Mouse (Mus musculus): ENCODE measurements around the gene Hps6. TPM values are rescaled to one million over a fixed set of nuclear protein-coding genes. Genes with fewer than 3 reads are reported as not detected.

Hps6 gene
- polyA plus RNA-seq, 1 experiment from 2014 or later: 3.9 TPM

DNA sequence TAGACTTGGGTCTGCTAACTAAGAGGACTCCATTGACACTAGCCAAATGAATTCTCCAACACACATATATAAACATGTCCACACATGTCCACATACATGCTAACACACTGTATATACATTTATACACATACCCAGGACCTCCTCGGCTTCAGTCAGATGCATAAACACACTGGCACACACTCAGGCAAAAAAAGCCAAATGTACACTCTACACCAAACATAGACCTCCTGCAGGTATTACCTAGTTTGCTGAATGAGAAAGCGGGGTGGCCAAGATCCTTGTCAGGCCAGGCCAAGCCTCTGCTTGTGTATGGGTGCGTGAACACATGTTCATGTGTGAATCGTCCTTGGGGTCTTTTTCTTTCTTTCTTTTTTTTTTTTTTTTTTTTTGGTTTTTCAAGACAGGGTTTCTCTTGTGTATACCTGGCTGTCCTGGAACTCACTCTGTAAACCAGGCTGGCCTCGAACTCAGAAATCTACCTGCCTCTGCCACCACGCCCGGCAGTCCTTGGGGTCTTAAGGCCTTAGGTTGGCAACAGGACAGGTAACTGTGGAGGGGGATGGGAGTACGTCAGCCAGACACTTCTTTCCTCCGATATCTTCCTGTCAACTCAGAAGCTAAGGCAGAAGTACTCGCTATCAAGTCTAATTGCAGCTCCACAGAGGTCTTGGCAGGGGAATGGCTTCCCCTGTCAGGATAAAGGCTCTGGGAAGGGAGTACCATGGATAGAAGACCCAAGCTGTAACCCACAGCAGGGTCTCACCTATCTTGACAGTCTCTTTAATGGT is 27.1 kb downstream of the Hps6 start:
- Histone ChIP-seq H3K4me3 (no peak overlapping the region), H3K9me3 (replicated peaks) (peaks cover 6% of the 10 kb centered on the region; the same call in 1 of the 2 replicates), H3K27ac (0 out of 2 replicates have a peak overlapping the region, but pooled peaks have one; percentile 48), H3K4me2 (no peak overlapping the region), H3K27me3 (replicated peaks) (no peaks in the 10 kb centered on the region), H3K4me1 (peaks cover 51% of the 10 kb centered on the region), H3K9ac (no peak overlapping the region), H3K36me3 (peaks cover 54% of the 10 kb centered on the region)
- WGBS (ENCODE audit: insufficient replicate concordance): 83% methylated on average over 10 of the region's 10 CpGs
- ATAC-seq: no peak

DNA sequence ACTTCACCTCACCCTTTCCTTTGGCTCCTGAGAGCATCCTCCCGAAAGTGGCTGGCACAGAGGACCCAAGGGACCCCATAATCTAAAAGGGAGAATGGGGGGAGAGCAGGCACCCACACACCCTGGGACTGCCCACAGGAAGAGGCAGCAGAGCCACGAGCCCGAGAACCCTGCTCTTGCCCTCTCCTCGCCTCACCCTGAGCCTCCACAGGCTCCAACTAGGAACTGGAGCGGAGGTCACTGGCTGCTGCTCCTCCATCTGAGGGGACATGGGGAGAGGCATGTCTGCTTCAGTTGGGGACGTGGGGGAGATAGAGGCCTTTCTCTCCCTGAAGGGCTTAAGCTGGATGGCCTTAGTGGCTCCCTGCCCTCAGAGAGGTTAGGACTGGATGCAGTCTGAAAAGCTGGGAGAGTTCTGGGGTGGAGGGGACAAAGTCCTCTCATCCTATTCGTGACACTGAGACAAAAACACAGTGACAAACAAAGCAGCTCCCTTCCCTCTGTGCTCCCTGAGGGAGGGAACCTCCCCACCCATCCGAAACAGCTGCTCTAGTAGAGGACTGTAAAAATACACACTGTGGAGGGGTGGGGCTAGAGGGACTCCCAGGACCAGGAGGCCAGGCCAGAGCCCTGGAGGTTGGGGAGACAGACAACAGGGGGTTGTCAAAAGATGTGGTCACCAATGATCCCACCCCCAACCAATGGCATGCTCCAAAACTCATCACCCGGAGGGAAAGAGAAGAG is 28.6 kb downstream of the Hps6 start:
- peak overlapping the region; percentile 52 for H3K27ac ChIP-seq
- H3K36me3 ChIP-seq: peaks cover 69% of the 10 kb centered on the region
- H3K4me2 ChIP-seq: no peak overlapping the region
- peak; percentile 46 for ATAC-seq
- no peak overlapping the region for H3K4me3 ChIP-seq
- no peak overlapping the region for H3K9ac ChIP-seq
- 69% methylated on average over 9 of the region's 9 CpGs for WGBS (ENCODE audit: insufficient replicate concordance)
- H3K4me1 ChIP-seq: peaks cover 56% of the 10 kb centered on the region
- H3K27me3 ChIP-seq (replicated peaks): no peaks in the 10 kb centered on the region
- peaks cover 6% of the 10 kb centered on the region; the same call in 1 of the 2 replicates for H3K9me3 ChIP-seq (replicated peaks)

DNA sequence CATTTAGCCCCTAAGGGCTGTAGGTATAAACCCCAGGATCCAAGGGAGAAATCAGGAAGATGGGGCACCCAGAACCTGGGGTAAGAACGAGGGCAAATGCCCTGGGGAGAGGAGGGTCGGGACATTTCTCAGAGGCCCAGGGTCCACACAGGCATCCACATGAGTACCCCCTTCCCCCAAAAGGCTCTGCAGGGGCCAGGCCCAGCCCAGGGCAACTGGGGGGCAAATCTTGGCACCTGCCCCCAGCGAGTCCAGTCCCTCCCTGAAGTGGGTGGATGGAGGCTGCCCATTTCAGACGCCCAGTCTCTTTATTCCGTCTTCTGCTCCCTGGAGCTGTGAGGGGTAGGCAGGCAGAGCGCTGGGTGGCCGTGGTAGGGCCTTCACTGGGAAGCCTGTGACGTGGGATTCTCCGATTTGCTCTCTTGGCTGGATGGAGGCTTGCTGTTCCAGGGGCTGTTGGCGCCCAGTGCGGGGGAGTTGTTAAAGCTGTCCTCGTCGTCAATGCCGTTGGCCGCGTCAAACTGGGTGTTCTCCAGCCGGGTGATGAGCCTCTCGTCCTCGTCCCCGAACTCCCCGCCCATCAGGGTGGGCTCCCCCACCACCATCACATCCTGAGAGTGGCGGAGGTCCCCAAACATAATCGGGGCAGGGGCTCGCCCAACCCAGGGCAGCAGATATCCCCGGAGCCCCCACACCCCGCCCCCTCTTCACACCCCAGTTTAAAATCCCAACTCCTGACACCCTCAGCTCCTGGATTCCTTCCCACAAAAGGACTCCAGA is 29.6 kb downstream of the Hps6 start:
- peaks cover 69% of the 10 kb centered on the region for H3K36me3 ChIP-seq
- no peak overlapping the region for H3K4me3 ChIP-seq
- peaks cover 6% of the 10 kb centered on the region; the same call in 1 of the 2 replicates for H3K9me3 ChIP-seq (replicated peaks)
- no peak overlapping the region for H3K4me2 ChIP-seq
- H3K27ac ChIP-seq: peak overlapping the region; percentile 26; the same call in 1 of the 2 replicates
- no peaks in the 10 kb centered on the region for H3K27me3 ChIP-seq (replicated peaks)
- no peak for ATAC-seq
- 86% methylated on average over 26 of the region's 26 CpGs for WGBS (ENCODE audit: insufficient replicate concordance)
- H3K4me1 ChIP-seq: peaks cover 58% of the 10 kb centered on the region
- H3K9ac ChIP-seq: no peak overlapping the region

DNA sequence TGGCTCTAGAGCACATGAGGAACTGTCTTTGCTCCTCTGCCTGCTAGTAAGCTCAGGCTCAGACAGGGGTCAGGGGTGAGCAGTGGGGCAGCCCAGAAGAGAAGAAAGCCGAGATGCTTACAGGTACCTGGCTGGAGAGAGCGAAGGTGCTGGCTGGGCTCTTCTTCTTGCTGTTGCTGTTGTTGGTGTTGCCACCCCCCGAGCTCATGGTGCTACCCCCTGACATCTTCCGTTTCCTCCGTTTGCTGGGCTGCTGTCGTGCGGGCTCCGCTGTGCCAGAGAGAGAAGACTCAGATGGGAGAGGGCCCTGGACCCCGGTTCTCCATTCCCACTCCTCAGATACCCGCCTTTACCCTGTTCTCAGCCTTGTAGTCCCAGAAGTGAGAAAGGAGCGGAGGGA is 30.6 kb downstream of the Hps6 start:
- Histone ChIP-seq H3K9me3 (replicated peaks) (peaks cover 6% of the 10 kb centered on the region; the same call in 1 of the 2 replicates), H3K36me3 (peaks cover 69% of the 10 kb centered on the region), H3K4me1 (peaks cover 62% of the 10 kb centered on the region), H3K27ac (no peak overlapping the region; the same call in 1 of the 2 replicates), H3K4me2 (no peak overlapping the region), H3K9ac (no peak overlapping the region), H3K4me3 (no peak overlapping the region), H3K27me3 (replicated peaks) (no peaks in the 10 kb centered on the region)
- WGBS (ENCODE audit: insufficient replicate concordance): 95% methylated on average over 11 of the region's 11 CpGs
- no peak for ATAC-seq

DNA sequence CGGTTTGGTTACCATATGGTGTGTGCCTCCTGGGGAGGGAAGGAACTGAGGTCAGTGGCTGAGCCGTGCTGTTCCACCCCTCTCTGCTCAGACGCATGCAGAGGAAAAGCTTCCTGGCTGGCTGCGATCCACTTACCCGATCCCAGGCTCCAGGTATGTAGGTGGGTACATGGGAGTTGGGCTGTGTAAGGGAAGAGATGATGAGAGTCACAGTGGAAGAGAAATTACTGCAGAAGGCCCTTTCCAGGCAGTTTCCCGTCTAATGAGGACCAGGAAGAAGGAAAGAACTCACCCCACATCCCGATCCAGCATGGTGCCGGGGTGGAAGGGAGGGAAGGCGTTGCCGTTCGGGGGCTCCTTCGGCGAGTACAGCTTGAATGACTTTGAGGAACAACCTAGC is 32.7 kb downstream of the Hps6 start:
- Histone ChIP-seq H3K4me2 (peak overlapping the region; percentile 99), H3K9me3 (replicated peaks) (no peaks in the 10 kb centered on the region), H3K27ac (peak overlapping the region; percentile 95), H3K4me1 (peaks cover 75% of the 10 kb centered on the region), H3K27me3 (replicated peaks) (no peaks in the 10 kb centered on the region), H3K9ac (peak overlapping the region; percentile 99; the same call in 1 of the 2 replicates), H3K36me3 (peaks cover 57% of the 10 kb centered on the region), H3K4me3 (peak overlapping the region; percentile 95)
- 85% methylated on average over 13 of the region's 13 CpGs for WGBS (ENCODE audit: insufficient replicate concordance)
- no peak for ATAC-seq

DNA sequence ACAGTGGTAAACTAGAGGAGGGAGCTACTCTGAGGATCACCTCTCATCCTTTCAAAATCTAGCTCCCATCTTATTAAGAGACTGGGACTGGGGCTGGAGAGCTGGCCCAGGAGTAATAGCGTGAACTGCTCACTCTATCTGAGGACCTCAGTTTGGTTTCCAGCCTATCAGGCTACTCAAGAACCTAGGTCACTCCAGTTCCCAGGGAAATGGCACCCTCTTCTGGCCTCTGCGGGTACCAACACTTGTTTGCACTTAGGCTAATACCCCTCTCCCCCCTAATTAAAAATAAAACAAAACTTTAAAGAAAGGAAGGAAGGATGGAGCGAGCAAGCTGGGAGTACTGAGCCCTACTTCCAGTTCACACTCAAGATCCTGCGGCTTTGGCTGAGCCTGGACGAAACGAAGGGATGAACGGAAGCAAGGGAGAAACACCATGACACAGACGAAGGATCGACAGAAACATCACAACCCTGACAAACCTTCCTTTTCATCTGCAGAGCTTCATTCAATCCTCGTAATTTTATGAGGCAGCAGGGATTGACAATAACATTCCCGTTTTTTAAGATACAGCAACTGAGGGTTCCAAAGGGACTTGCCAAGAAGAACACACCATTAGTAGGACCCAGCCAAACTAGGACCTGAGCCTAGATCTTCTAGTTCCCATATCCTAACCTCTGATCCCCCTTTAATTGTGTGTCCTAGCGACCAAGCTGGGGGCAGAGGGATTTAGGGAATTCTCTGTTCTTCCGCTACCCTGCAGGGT is 33.4 kb downstream of the Hps6 start:
- Histone ChIP-seq H3K27ac (peak overlapping the region; percentile 95), H3K9ac (peak overlapping the region; percentile 99), H3K4me2 (peak overlapping the region; percentile 99), H3K4me1 (peaks cover 81% of the 10 kb centered on the region), H3K9me3 (replicated peaks) (no peaks in the 10 kb centered on the region), H3K36me3 (peaks cover 52% of the 10 kb centered on the region), H3K27me3 (replicated peaks) (no peaks in the 10 kb centered on the region), H3K4me3 (peak overlapping the region; percentile 95)
- WGBS (ENCODE audit: insufficient replicate concordance): 45% methylated on average over 13 of the region's 13 CpGs
- no peak for ATAC-seq

DNA sequence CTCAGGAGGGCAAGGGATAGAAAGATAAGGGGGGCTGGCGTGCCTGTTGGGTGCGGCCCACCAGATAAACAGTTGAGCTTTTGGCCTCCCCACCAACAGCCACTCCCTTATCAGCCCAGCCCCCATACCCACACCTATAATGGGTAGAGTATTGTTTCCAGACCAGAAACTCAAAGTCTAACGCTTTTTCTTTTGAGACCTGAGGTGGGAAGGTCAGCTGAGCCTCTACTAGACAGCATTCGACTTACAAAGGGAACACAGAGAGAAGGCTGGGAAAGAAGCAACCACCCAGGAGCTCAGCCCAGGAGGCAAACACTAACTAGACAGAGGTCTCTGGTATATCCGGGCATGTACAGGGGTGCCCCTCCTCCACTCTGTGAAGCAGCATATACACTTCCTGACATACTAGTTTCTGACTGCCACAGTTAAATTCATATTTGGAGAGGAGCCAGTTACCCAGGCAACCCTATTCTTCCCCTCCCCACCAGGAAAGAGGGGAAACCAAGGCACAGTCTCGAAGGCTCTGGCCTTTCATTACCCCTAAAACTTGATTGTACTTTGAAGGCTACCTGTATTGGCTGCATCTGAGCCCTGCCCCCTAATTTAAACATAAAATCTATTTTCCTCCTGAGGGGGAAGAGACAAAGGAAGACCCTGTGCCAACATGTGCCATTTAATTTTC is 34.1 kb downstream of the Hps6 start:
- peak; percentile 79 for ATAC-seq
- H3K4me1 ChIP-seq: peaks cover 81% of the 10 kb centered on the region

DNA sequence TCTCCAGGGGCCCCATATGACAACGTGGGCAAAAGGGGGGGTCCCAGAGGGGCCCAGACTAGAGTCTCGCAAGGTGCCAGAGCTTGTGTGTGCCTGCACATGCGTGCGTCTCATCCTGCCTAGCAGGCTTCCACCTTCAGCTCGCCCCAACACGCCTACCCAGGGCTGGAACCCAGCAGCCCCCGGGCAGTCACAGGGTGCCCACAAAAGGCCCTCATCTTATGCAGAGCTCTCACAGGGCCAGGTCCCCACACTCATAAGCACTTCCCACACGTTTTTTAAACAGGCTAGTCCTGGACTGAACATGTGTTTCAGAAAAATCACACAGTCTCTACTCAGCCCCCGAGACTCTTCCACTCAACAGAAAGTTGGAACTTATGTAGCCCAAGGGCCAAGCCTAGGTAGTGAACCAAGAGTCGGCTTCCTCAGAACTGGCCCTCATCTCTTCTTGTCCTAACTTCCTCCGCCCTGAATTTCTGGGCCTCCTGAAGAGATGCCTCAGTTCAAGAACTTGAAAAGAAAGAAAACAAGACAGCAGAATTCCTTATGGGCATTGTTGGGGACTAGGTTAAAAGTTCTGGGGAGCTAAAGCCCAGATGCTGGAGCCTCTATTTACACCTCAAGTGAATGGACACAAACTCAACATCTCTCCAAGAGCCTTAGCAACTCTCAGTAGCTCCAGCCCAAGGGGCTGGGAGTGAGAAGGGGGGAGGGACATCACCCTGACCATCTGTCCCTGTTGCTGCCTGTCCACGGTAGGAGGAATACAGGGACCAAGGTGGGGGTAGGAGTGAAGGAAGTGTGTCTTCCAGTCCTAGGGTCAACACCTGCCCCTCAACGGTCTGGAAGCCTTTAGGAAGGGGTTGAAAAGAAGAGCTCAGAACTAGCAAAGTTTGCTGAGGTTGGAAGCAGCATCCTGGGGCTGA is 34.9 kb downstream of the Hps6 start:
- peak; percentile 27 for ATAC-seq
- Histone ChIP-seq H3K36me3 (peaks cover 37% of the 10 kb centered on the region), H3K9me3 (replicated peaks) (no peaks in the 10 kb centered on the region), H3K4me2 (peak overlapping the region; percentile 99), H3K9ac (peak overlapping the region; percentile 99), H3K27me3 (replicated peaks) (no peaks in the 10 kb centered on the region), H3K27ac (peak overlapping the region; percentile 95), H3K4me1 (peaks cover 81% of the 10 kb centered on the region), H3K4me3 (peak overlapping the region; percentile 95)
- 8% methylated on average over 13 of the region's 13 CpGs for WGBS (ENCODE audit: insufficient replicate concordance)

More for the DNA sequence above, 34.1 kb downstream of the Hps6 start:
- H3K9ac ChIP-seq: peak overlapping the region; percentile 99
- peak overlapping the region; percentile 95 for H3K4me3 ChIP-seq
- peak overlapping the region; percentile 95 for H3K27ac ChIP-seq
- no peaks in the 10 kb centered on the region for H3K9me3 ChIP-seq (replicated peaks)
- H3K27me3 ChIP-seq (replicated peaks): no peaks in the 10 kb centered on the region
- peak overlapping the region; percentile 99 for H3K4me2 ChIP-seq
- WGBS (ENCODE audit: insufficient replicate concordance): 3% methylated on average over 6 of the region's 6 CpGs
- peaks cover 45% of the 10 kb centered on the region for H3K36me3 ChIP-seq

DNA sequence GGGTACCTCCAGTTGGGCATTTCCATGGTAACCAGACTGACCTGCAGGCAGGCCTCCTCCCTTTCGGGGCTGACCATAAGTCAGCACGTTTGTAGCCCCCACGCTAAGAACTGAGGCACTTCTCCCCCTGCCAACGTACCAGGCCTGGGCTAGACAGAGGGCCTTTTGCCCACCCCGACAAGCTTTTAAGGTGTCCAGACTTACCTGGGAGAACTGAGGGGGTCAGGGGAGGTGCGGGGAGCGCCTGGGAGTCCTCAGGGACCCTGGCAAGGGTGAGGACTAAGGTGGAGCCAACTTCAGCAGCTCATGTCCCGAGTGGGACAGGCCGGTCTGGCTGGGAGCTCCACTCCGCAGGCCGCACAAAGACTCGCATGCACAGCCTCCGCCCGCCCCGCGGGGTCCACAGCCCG is 35.5 kb downstream of the Hps6 start:
- Histone ChIP-seq H3K9ac (peak overlapping the region; percentile 99), H3K4me3 (peak overlapping the region; percentile 95), H3K36me3 (peaks cover 30% of the 10 kb centered on the region), H3K27me3 (replicated peaks) (no peaks in the 10 kb centered on the region), H3K27ac (peak overlapping the region; percentile 95), H3K9me3 (replicated peaks) (no peaks in the 10 kb centered on the region), H3K4me1 (peaks cover 85% of the 10 kb centered on the region), H3K4me2 (peak overlapping the region; percentile 99)
- WGBS (ENCODE audit: insufficient replicate concordance): under 1% methylated on average over 12 of the region's 17 CpGs
- ATAC-seq: no peak

DNA sequence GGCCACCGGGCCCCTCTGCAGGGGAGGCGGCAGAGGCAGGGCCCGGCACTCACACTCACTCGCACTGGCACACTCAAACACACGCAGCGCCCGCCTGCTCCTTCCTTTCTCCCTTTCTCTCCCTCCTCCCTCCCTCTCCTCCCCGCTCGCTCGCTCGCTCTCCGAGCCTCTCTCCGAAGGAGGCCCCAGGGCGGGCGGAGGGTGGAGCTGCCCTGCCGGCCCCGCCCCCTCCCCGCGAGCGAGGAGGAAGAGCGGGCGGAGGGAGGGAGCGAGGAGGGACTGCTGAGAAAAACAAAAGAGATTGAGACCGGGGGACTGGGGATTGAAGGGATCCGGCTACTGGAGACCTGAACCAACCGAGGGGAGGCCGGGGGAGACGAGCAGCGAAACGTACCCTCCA is 36.2 kb downstream of the Hps6 start:
- Histone ChIP-seq H3K36me3 (peaks cover 24% of the 10 kb centered on the region), H3K4me1 (peaks cover 85% of the 10 kb centered on the region), H3K4me2 (peak overlapping the region; percentile 99), H3K9me3 (replicated peaks) (no peaks in the 10 kb centered on the region), H3K9ac (peak overlapping the region; percentile 99), H3K27me3 (replicated peaks) (no peaks in the 10 kb centered on the region), H3K4me3 (peak overlapping the region; percentile 95), H3K27ac (peak overlapping the region; percentile 95)
- 2% methylated on average over 28 of the region's 30 CpGs for WGBS (ENCODE audit: insufficient replicate concordance)
- peak; percentile 79 for ATAC-seq

Measured in liver, embryonic 12.5 days (tissue).